Mouse (Mus musculus): ENCODE data around the gene Decr2.

- TF ChIP-seq POLR2A (IDR thresholded peaks at IDR 0.05; ENCODE audit: borderline replicate concordance, low read depth, low read length) (0 out of 2 replicates have a peak, but pooled peaks have one; percentile 18), CTCF (IDR thresholded peaks at IDR 0.05; ENCODE audit: low read depth, low read length) (peak; percentile 94)
These were observed at the start of gene Decr2 for GRCm38 (mm10) chr17:26089905-26090632.
